Mouse (Mus musculus) intestine, embryonic 16.5 days (tissue): Measurements from ENCODE around the gene Tada2a. TPM values are rescaled to one million over a fixed set of nuclear protein-coding genes. Genes with fewer than 3 reads are reported as not detected.

ENCODE experiments used
- ATAC-seq: fragments of 200-750 bp; cut with Nextera tagmentation; 2 replicates; pipeline ENCODE4 v1.8.0; 2017; ENCODE audit warnings: moderate TSS enrichment, moderate library complexity
- H3K27ac ChIP-seq: fragments of 300-500 bp; sonication (generic); 2 replicates; pipeline ENCODE4 v1.5.1; 2014; ENCODE audit warnings: mild to moderate bottlenecking, low read length
- H3K27me3 ChIP-seq: fragments of 300-500 bp; sonication (generic); replicated peaks from 2 replicates; pipeline ENCODE4 v1.6.1; 2014; ENCODE audit warnings: low read length, control low read depth, mixed read lengths; ENCODE audit not compliant: control insufficient read depth, insufficient read depth
- H3K36me3 ChIP-seq: fragments of 300-500 bp; sonication (generic); 2 replicates; pipeline ENCODE4 v1.6.1; 2014; ENCODE audit warnings: low read length, control low read depth; ENCODE audit not compliant: control insufficient read depth, insufficient read depth
- H3K4me1 ChIP-seq: fragments of 300-500 bp; sonication (generic); 2 replicates; pipeline ENCODE4 v1.6.1; 2014; ENCODE audit warnings: low read length, control low read depth, mixed read lengths; ENCODE audit not compliant: control insufficient read depth, insufficient read depth
- H3K4me2 ChIP-seq: fragments of 300-500 bp; sonication (generic); 2 replicates; pipeline ENCODE4 v1.6.1; 2014; ENCODE audit warnings: low read depth, low read length, control low read depth
- H3K4me3 ChIP-seq: fragments of 300-500 bp; sonication (generic); 2 replicates; pipeline ENCODE4 v1.5.1; 2014; ENCODE audit warnings: mild to moderate bottlenecking, low read length
- H3K9ac ChIP-seq: fragments of 300-500 bp; sonication (generic); 2 replicates; pipeline ENCODE4 v1.6.1; 2014; ENCODE audit warnings: low read depth, low read length
- H3K9me3 ChIP-seq: fragments of 300-500 bp; sonication (generic); 2 replicates; pipeline ENCODE4 v1.6.1; 2016; ENCODE audit warnings: low read length, control low read depth; ENCODE audit not compliant: control insufficient read depth
- WGBS: fragments of 180-500 bp; shearing (Covaris S2); extraction: QIAGEN DNeasy Blood & Tissue Kit; methylation state at CpG from one replicate; pipeline ENCODE4 v1.1.7; 2014; 5-methylcytosine and 5-hydroxymethylcytosine counted together
- polyA plus RNA-seq: library from polyadenylated mRNA; unstranded; fragments of >200 nt; fragmentation: Nextera tagmentation; extraction: Ambion mirVana; gene quantifications from 2 replicates; pipeline ENCODE4 v1.2.1, GENCODE M21; 2015

Tada2a gene
- polyA plus RNA-seq, 1 experiment from 2014 or later: 23.2 TPM

- peaks cover 4% of the 10 kb centered on the region; the same call in 1 of the 2 replicates for H3K4me1 ChIP-seq
- H3K27me3 ChIP-seq: no peaks in the 10 kb centered on the region
- no peak overlapping the region for H3K27ac ChIP-seq
- H3K36me3 ChIP-seq: no peaks in the 10 kb centered on the region
- no peak overlapping the region for H3K9ac ChIP-seq
- H3K4me3 ChIP-seq: no peak overlapping the region
- WGBS: 60% methylated on average over 2 of the region's 2 CpGs
- H3K9me3 ChIP-seq: no peaks in the 10 kb centered on the region
- no peak overlapping the region for H3K4me2 ChIP-seq
- ATAC-seq: no peak
Measured at GRCm38 (mm10) chr11:84150884-84151283, 21.5 kb upstream of the Tada2a start.

DNA sequence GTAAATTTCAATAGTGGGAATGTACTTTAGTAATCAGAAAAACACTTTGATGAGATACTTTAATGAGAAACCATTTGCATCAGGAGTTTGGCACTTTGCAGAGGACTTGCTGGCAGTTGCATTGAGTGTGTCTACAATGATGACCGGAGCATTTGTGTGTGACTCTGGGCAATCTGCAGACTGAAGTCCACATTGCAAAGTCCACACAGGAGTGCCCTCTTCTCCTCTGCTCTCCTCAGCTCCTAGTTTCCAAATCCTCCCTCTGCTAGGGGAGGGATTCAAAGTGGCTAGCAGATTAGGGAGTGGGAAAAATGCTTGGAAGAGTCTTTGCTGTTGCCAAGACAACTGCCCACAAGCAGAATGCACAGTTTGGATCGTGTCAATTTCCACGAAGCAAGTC, 16.7 kb upstream of the Tada2a start:
- ATAC-seq: peak; percentile 82
- 63% methylated on average over 3 of the region's 3 CpGs for WGBS

GRCm38 (mm10) chr11:84145201-84145798, 15.9 kb upstream of the Tada2a start:
- Histone ChIP-seq H3K9me3 (no peaks in the 10 kb centered on the region), H3K9ac (no peak overlapping the region), H3K27me3 (no peaks in the 10 kb centered on the region), H3K36me3 (no peaks in the 10 kb centered on the region), H3K27ac (no peak overlapping the region), H3K4me3 (no peak overlapping the region), H3K4me2 (no peak overlapping the region), H3K4me1 (peaks cover 9% of the 10 kb centered on the region; the same call in 1 of the 2 replicates)
- no peak for ATAC-seq
- 75% methylated on average over 10 of the region's 10 CpGs for WGBS

More for the DNA sequence above, 16.7 kb upstream of the Tada2a start:
- Histone ChIP-seq H3K27ac (no peak overlapping the region), H3K4me1 (peaks cover 9% of the 10 kb centered on the region; the same call in 1 of the 2 replicates), H3K9me3 (no peaks in the 10 kb centered on the region), H3K27me3 (no peaks in the 10 kb centered on the region), H3K36me3 (no peaks in the 10 kb centered on the region), H3K4me3 (no peak overlapping the region), H3K4me2 (no peak overlapping the region), H3K9ac (no peak overlapping the region)

- H3K4me1 ChIP-seq: peaks cover 9% of the 10 kb centered on the region; the same call in 1 of the 2 replicates
- no peaks in the 10 kb centered on the region for H3K9me3 ChIP-seq
- 53% methylated on average over 2 of the region's 2 CpGs for WGBS
- no peak for ATAC-seq
- no peaks in the 10 kb centered on the region for H3K27me3 ChIP-seq
- no peaks in the 10 kb centered on the region for H3K36me3 ChIP-seq
- H3K9ac ChIP-seq: no peak overlapping the region
- no peak overlapping the region for H3K4me2 ChIP-seq
- no peak overlapping the region for H3K27ac ChIP-seq
- no peak overlapping the region for H3K4me3 ChIP-seq
Measured at GRCm38 (mm10) chr11:84141752-84142151, 12.4 kb upstream of the Tada2a start.

- Histone ChIP-seq H3K36me3 (no peaks in the 10 kb centered on the region), H3K9ac (no peak overlapping the region), H3K27me3 (no peaks in the 10 kb centered on the region), H3K4me1 (no peaks in the 10 kb centered on the region), H3K4me3 (no peak overlapping the region), H3K27ac (no peak overlapping the region), H3K9me3 (no peaks in the 10 kb centered on the region), H3K4me2 (no peak overlapping the region)
- WGBS: 82% methylated on average over 3 of the region's 3 CpGs
- no peak for ATAC-seq
Measured at GRCm38 (mm10) chr11:84136453-84136852, 7.1 kb upstream of the Tada2a start.

DNA sequence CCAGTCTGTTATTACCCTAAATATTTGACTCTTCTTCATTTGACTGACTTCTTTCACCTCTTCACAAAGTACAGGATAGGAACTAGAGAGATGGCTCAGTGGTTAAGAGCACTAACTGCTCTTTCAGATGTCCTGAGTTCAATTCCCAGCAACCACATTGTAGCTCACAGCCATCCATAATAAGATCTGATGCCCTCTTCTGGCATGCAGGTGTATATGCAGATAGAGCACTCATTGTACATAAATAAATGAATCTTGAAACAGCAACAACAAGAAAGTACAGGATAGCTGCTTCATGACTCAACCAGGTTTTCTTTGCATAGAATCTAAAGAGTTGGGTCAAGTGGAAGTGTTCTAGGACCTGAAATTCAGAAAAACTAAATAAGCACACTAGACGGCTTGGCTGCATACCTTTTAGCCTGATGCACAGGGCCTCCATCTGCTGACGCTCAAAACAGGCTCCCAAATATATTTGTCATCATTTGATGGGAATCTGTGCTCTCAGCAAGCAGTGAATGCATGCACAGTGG, 5.0 kb upstream of the Tada2a start:
- H3K4me3 ChIP-seq: no peak overlapping the region
- no peak for ATAC-seq
- no peak overlapping the region for H3K27ac ChIP-seq
- H3K9me3 ChIP-seq: no peaks in the 10 kb centered on the region
- no peak overlapping the region for H3K4me2 ChIP-seq
- H3K4me1 ChIP-seq: 0 out of 2 replicates have a peak, but pooled peaks cover 4% of the 10 kb centered on the region
- no peaks in the 10 kb centered on the region for H3K27me3 ChIP-seq
- no peak overlapping the region for H3K9ac ChIP-seq
- H3K36me3 ChIP-seq: no peaks in the 10 kb centered on the region
- WGBS: 88% methylated on average over 2 of the region's 2 CpGs

DNA sequence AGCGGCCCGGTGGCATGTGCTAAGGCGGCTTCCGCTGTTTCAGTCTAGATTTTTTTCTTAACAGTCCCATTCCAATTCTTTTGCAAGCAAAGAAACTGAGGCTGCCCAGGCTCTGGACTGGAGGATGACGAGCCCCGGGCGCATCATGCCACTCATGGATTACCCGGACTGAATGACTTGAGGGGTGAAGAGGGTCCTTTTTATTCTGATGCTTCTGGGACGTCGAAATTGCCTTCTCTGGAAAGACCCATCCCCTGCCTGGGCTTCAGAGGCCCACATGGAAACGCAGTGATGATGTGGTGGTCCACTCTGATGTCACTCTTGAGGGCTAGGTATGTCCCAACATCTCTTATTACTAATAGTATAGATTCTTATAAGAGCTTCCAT, 392 bp upstream of the Tada2a start:
- WGBS: 5% methylated on average over 11 of the region's 11 CpGs
- H3K4me1 ChIP-seq: 0 out of 2 replicates have a peak, but pooled peaks cover 4% of the 10 kb centered on the region
- H3K4me2 ChIP-seq: peak overlapping the region; percentile 86
- H3K27ac ChIP-seq: no peak overlapping the region
- peak; percentile 32 for ATAC-seq
- H3K4me3 ChIP-seq: peak overlapping the region; percentile 83
- H3K27me3 ChIP-seq: no peaks in the 10 kb centered on the region
- H3K9ac ChIP-seq: peak overlapping the region; percentile 91
- 0 out of 2 replicates have a peak, but pooled peaks cover 2% of the 10 kb centered on the region for H3K36me3 ChIP-seq
- H3K9me3 ChIP-seq: no peaks in the 10 kb centered on the region

- 74% methylated on average over 4 of the region's 4 CpGs for WGBS
- Histone ChIP-seq H3K4me3 (no peak overlapping the region), H3K9me3 (no peaks in the 10 kb centered on the region), H3K4me1 (0 out of 2 replicates have a peak, but pooled peaks cover 4% of the 10 kb centered on the region), H3K9ac (no peak overlapping the region), H3K27ac (no peak overlapping the region), H3K36me3 (0 out of 2 replicates have a peak, but pooled peaks cover 6% of the 10 kb centered on the region), H3K27me3 (no peaks in the 10 kb centered on the region), H3K4me2 (no peak overlapping the region)
- no peak for ATAC-seq
Measured at GRCm38 (mm10) chr11:84127977-84128376, 1.4 kb downstream of the Tada2a start.

DNA sequence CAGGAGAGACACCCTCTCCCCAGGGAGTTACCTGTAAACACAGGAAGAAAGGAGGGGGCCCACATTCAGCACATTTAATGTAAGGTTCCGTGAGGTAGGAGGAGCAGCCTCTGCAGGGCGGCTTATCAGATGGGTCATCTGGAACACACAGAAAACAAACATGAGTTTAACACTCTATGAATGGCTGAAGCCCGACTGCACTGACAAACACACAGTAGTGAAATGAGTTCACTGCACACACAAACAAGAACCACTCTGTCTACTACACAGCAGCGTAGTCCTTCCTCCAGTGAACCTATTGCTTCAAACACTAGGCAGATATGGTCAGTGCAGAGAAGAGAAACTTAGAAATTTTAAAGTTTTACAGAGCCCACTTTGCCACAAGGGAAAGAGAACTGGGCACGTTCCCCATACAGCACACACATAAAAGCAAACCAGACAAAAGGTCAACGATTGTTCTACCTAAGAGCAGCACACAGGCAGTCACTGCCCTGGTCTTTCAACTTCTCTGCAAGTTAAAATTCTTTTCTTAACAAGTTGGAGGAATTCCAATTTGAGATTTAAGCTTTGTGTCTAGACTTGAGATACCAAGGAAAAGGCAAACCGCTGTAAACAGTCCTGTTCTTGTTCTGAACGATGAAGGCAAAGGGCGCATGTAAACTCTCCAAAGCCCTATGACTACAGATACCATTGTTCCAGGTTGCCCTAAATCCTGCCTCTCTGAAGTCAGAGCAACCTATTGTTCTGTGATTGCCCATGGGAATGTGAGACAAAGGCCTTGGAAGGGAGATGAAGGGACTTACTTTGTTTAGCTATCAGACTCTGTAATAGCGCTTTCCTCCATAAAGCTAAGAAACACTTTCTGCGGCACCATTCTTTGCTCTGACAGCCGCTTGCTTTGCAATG, 8.1 kb downstream of the Tada2a start:
- no peak for ATAC-seq
- no peaks in the 10 kb centered on the region for H3K27me3 ChIP-seq
- no peak overlapping the region for H3K9ac ChIP-seq
- H3K4me1 ChIP-seq: no peaks in the 10 kb centered on the region
- H3K4me3 ChIP-seq: no peak overlapping the region
- WGBS: 73% methylated on average over 12 of the region's 12 CpGs
- no peak overlapping the region for H3K27ac ChIP-seq
- no peak overlapping the region for H3K4me2 ChIP-seq
- peaks cover 19% of the 10 kb centered on the region for H3K36me3 ChIP-seq
- H3K9me3 ChIP-seq: no peaks in the 10 kb centered on the region
